Mouse (Mus musculus) spleen, adult 2 months (tissue): ENCODE data around the gene Ttbk2.

Source experiments
- CTCF ChIP-seq: fragments of 200-500 bp; IDR thresholded peaks from 2 replicates; pipeline ENCODE4 v1.5.1; 2011; ENCODE audit warnings: mild to moderate bottlenecking, inconsistent platforms; ENCODE audit not compliant: insufficient read depth, insufficient read length, insufficient replicate concordance; ENCODE audit errors: extremely low read depth
- POLR2A ChIP-seq: fragments of 200-500 bp; IDR thresholded peaks from 2 replicates; pipeline ENCODE4 v1.6.1; 2011; ENCODE audit warnings: low read depth, low read length, inconsistent platforms

DNA sequence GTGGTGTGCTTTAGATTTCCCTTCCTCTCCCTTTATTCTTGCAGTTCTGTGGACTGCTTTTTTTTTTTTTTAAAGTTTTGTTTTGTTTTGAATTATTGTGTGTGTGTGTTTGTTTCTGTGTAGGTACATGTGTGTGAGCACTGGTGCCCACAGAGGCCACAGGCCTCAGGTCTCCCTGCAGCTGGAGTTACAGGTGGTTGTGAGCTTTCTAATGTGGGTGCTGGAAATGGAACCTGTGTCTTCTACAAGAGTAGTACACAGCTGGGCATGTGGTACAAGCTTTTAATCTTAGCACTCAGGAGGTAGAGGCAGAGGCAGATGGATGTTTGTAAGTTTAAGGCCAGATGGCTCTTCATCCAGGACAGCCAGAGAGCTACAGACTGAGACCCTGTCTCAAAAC lies 143.4 kb downstream of the Ttbk2 start:
- TF ChIP-seq POLR2A: no peak
- no peak for TF ChIP-seq CTCF
